7 mouse cellular contexts compared by ENCODE assay signal in genomic region chr11:44707381-44708289, GRCm38 (mm10).
DNase-seq lines count a peak whose midpoint lies in the region; ATAC-seq and TF ChIP-seq lines count a peak whose summit lies in the region.

No protein-coding gene starts in this region.

- WGBS in hindbrain, embryonic 13.5 days: 10% methylated on average over 13 of the region's 13 CpGs
- WGBS in neural tube, embryonic 13.5 days: 14% methylated on average over 13 of the region's 13 CpGs

- peak overlapping the region; percentile 24; the same call in 1 of the 2 replicates for H3K27ac ChIP-seq in left cerebral cortex, adult 2 months
- H3K27ac ChIP-seq in hindbrain, embryonic 13.5 days: peak overlapping the region; percentile 58
- H3K27ac ChIP-seq in neural tube, embryonic 13.5 days (replicated peaks): 0 out of 2 replicates have a peak overlapping the region, but pooled peaks have one; percentile 23

- H3K4me2 ChIP-seq in hindbrain, embryonic 13.5 days: peak overlapping the region; percentile 29; the same call in 1 of the 2 replicates
- peak overlapping the region; percentile 26 for H3K4me2 ChIP-seq in neural tube, embryonic 13.5 days

- no peak overlapping the region for H3K4me3 ChIP-seq in left cerebral cortex, adult 2 months
- H3K4me3 ChIP-seq in hindbrain, embryonic 13.5 days: no peak overlapping the region
- no peak overlapping the region for H3K4me3 ChIP-seq in neural tube, embryonic 13.5 days

- H3K4me1 ChIP-seq in hindbrain, embryonic 13.5 days (replicated peaks): peaks cover 17% of the 10 kb centered on the region
- peaks cover 18% of the 10 kb centered on the region for H3K4me1 ChIP-seq in neural tube, embryonic 13.5 days (replicated peaks)

- no peak for TF ChIP-seq CTCF in left cerebral cortex, adult 2 months (IDR thresholded peaks at IDR 0.05)

- no peak for DNase-seq in left cerebral cortex, adult 2 months (ENCODE audit: extremely low spot score in 1 of 2, low spot score in 2 of 2)
- no peak for DNase-seq in left cerebral cortex, postnatal 25 days (ENCODE audit: low spot score in 2 of 2)
- peak; percentile 65 for DNase-seq in embryo, embryonic 10.5 days (ENCODE audit: low spot score)
- no peak for DNase-seq in adrenal gland, adult 8-10 months
- DNase-seq in cerebellum, adult 9-10 months: no peak

- no peaks in the 10 kb centered on the region for H3K9me3 ChIP-seq in hindbrain, embryonic 13.5 days
- H3K9me3 ChIP-seq in neural tube, embryonic 13.5 days: no peaks in the 10 kb centered on the region

- no peaks in the 10 kb centered on the region for H3K27me3 ChIP-seq in hindbrain, embryonic 13.5 days
- no peaks in the 10 kb centered on the region for H3K27me3 ChIP-seq in neural tube, embryonic 13.5 days

- no peaks in the 10 kb centered on the region for H3K36me3 ChIP-seq in hindbrain, embryonic 13.5 days
- H3K36me3 ChIP-seq in neural tube, embryonic 13.5 days: no peaks in the 10 kb centered on the region

- intact Hi-C loops in left cerebral cortex, adult 2 months (cut with DNase I): no loop called here
- intact Hi-C loops in left cerebral cortex, postnatal 25 days (cut with DNase I): no loop called here

- H3K9ac ChIP-seq in hindbrain, embryonic 13.5 days: no peak overlapping the region
- peak overlapping the region; percentile 22; the same call in 1 of the 2 replicates for H3K9ac ChIP-seq in neural tube, embryonic 13.5 days

- ATAC-seq in hindbrain, embryonic 13.5 days (ENCODE audit: low FRiP score): no peak
- ATAC-seq in neural tube, embryonic 13.5 days (ENCODE audit: low read depth): 0 out of 2 replicates have a peak, but pooled peaks have one; percentile 23
